Mouse (Mus musculus): Measurements from ENCODE around the gene Aco1. TPM values are rescaled to one million over a fixed set of nuclear protein-coding genes. Genes with fewer than 3 reads are reported as not detected.
"Not testable (repeated sequence)": the region's sequence is repeated elsewhere in the genome, so short reads cannot be mapped to it uniquely, and the experiment has no call there.

The Aco1 gene
- polyA plus RNA-seq, 2 experiments: 41.9 to 46.8 TPM

- no peak overlapping the region for H3K27ac ChIP-seq (replicated peaks; ENCODE audit: low read depth, low read length)
- H3K4me1 ChIP-seq (ENCODE audit: control insufficient read depth, insufficient read depth, low read length): no peaks in the 10 kb centered on the region
- no peak overlapping the region for H3K4me2 ChIP-seq (replicated peaks; ENCODE audit: low read depth, low read length, severe bottlenecking)
- H3K9ac ChIP-seq (ENCODE audit: low read depth, low read length, severe bottlenecking): no peak overlapping the region
- DNase-seq (ENCODE audit: low spot score): peak; percentile 8
- ATAC-seq (ENCODE audit: low FRiP score, low read depth): no peak
- H3K36me3 ChIP-seq (ENCODE audit: control insufficient read depth, insufficient read depth, low read length): no peaks in the 10 kb centered on the region
- WGBS: 77% methylated on average over 1 of the region's 1 CpGs
- no peaks in the 10 kb centered on the region for H3K9me3 ChIP-seq (ENCODE audit: control insufficient read depth, low read length)
- no peak for TF ChIP-seq POLR2A (IDR thresholded peaks at IDR 0.05; ENCODE audit: borderline replicate concordance, extremely low read depth, insufficient read depth, insufficient read length)
- no peak overlapping the region for H3K4me3 ChIP-seq (replicated peaks; ENCODE audit: low read length)
- H3K27me3 ChIP-seq (ENCODE audit: control insufficient read depth, insufficient read depth, low read length): no peaks in the 10 kb centered on the region
These were observed 29.7 kb upstream of the Aco1 start for GRCm38 (mm10) chr4:40113173-40113572.

GRCm38 (mm10) chr4:40121221-40121620 lies 21.7 kb upstream of the Aco1 start:
- Histone ChIP-seq H3K36me3 (ENCODE audit: control insufficient read depth, insufficient read depth, low read length) (no peaks in the 10 kb centered on the region), H3K4me2 (replicated peaks; ENCODE audit: low read depth, low read length, severe bottlenecking) (no peak overlapping the region), H3K27me3 (ENCODE audit: control insufficient read depth, insufficient read depth, low read length) (no peaks in the 10 kb centered on the region), H3K4me1 (ENCODE audit: control insufficient read depth, insufficient read depth, low read length) (no peaks in the 10 kb centered on the region), H3K4me3 (replicated peaks; ENCODE audit: low read length) (no peak overlapping the region), H3K9me3 (ENCODE audit: control insufficient read depth, low read length) (no peaks in the 10 kb centered on the region), H3K27ac (replicated peaks; ENCODE audit: low read depth, low read length) (no peak overlapping the region), H3K9ac (ENCODE audit: low read depth, low read length, severe bottlenecking) (no peak overlapping the region)
- DNase-seq (ENCODE audit: low spot score): no peak
- ATAC-seq (ENCODE audit: low FRiP score, low read depth): no peak
- WGBS: 85% methylated on average over 3 of the region's 3 CpGs
- no peak for TF ChIP-seq POLR2A (IDR thresholded peaks at IDR 0.05; ENCODE audit: borderline replicate concordance, extremely low read depth, insufficient read depth, insufficient read length)

GRCm38 (mm10) chr4:40122291-40122690 lies 20.6 kb upstream of the Aco1 start:
- not testable (repeated sequence) for H3K27me3 ChIP-seq (ENCODE audit: control insufficient read depth, insufficient read depth, low read length); H3K27ac ChIP-seq (replicated peaks; ENCODE audit: low read depth, low read length); H3K9ac ChIP-seq (ENCODE audit: low read depth, low read length, severe bottlenecking); DNase-seq (ENCODE audit: low spot score); H3K4me2 ChIP-seq (replicated peaks; ENCODE audit: low read depth, low read length, severe bottlenecking); H3K9me3 ChIP-seq (ENCODE audit: control insufficient read depth, low read length); H3K4me1 ChIP-seq (ENCODE audit: control insufficient read depth, insufficient read depth, low read length); ATAC-seq (ENCODE audit: low FRiP score, low read depth); H3K36me3 ChIP-seq (ENCODE audit: control insufficient read depth, insufficient read depth, low read length); H3K4me3 ChIP-seq (replicated peaks; ENCODE audit: low read length)
- 80% methylated on average over 1 of the region's 1 CpGs for WGBS

GRCm38 (mm10) chr4:40134468-40135102 lies 8.3 kb upstream of the Aco1 start:
- 21% methylated on average over 9 of the region's 9 CpGs for WGBS
- H3K9me3 ChIP-seq (ENCODE audit: control insufficient read depth, low read length): no peaks in the 10 kb centered on the region
- no peak overlapping the region for H3K4me2 ChIP-seq (replicated peaks; ENCODE audit: low read depth, low read length, severe bottlenecking)
- ATAC-seq (ENCODE audit: low FRiP score, low read depth): no peak
- peak; percentile 82 for DNase-seq (ENCODE audit: low spot score)
- no peak overlapping the region for H3K27ac ChIP-seq (replicated peaks; ENCODE audit: low read depth, low read length)
- H3K27me3 ChIP-seq (ENCODE audit: control insufficient read depth, insufficient read depth, low read length): no peaks in the 10 kb centered on the region
- H3K9ac ChIP-seq (ENCODE audit: low read depth, low read length, severe bottlenecking): no peak overlapping the region
- H3K4me3 ChIP-seq (replicated peaks; ENCODE audit: low read length): no peak overlapping the region
- H3K4me1 ChIP-seq (ENCODE audit: control insufficient read depth, insufficient read depth, low read length): no peaks in the 10 kb centered on the region
- no peak for TF ChIP-seq POLR2A (IDR thresholded peaks at IDR 0.05; ENCODE audit: borderline replicate concordance, extremely low read depth, insufficient read depth, insufficient read length)
- no peaks in the 10 kb centered on the region for H3K36me3 ChIP-seq (ENCODE audit: control insufficient read depth, insufficient read depth, low read length)

GRCm38 (mm10) chr4:40136519-40136918 lies 6.4 kb upstream of the Aco1 start:
- no peaks in the 10 kb centered on the region for H3K4me1 ChIP-seq (ENCODE audit: control insufficient read depth, insufficient read depth, low read length)
- H3K4me2 ChIP-seq (replicated peaks; ENCODE audit: low read depth, low read length, severe bottlenecking): no peak overlapping the region
- ATAC-seq (ENCODE audit: low FRiP score, low read depth) (no peak), DNase-seq (ENCODE audit: low spot score) (no peak)
- H3K9me3 ChIP-seq (ENCODE audit: control insufficient read depth, low read length): no peaks in the 10 kb centered on the region
- H3K9ac ChIP-seq (ENCODE audit: low read depth, low read length, severe bottlenecking): no peak overlapping the region
- no peak overlapping the region for H3K4me3 ChIP-seq (replicated peaks; ENCODE audit: low read length)
- H3K27me3 ChIP-seq (ENCODE audit: control insufficient read depth, insufficient read depth, low read length): no peaks in the 10 kb centered on the region
- 89% methylated on average over 4 of the region's 4 CpGs for WGBS
- no peaks in the 10 kb centered on the region for H3K36me3 ChIP-seq (ENCODE audit: control insufficient read depth, insufficient read depth, low read length)
- no peak for TF ChIP-seq POLR2A (IDR thresholded peaks at IDR 0.05; ENCODE audit: borderline replicate concordance, extremely low read depth, insufficient read depth, insufficient read length)
- H3K27ac ChIP-seq (replicated peaks; ENCODE audit: low read depth, low read length): no peak overlapping the region

Data from limb, embryonic 14.5 days (tissue).